Mouse (Mus musculus) left cerebral cortex, adult 11 months (tissue): ENCODE data around the gene Rcl1.

Experiments used
- DNase-seq: peaks from one replicate; pipeline ENCODE4 v3.0.0; 2022; ENCODE audit warnings: low spot score

Gene Rcl1

DNA sequence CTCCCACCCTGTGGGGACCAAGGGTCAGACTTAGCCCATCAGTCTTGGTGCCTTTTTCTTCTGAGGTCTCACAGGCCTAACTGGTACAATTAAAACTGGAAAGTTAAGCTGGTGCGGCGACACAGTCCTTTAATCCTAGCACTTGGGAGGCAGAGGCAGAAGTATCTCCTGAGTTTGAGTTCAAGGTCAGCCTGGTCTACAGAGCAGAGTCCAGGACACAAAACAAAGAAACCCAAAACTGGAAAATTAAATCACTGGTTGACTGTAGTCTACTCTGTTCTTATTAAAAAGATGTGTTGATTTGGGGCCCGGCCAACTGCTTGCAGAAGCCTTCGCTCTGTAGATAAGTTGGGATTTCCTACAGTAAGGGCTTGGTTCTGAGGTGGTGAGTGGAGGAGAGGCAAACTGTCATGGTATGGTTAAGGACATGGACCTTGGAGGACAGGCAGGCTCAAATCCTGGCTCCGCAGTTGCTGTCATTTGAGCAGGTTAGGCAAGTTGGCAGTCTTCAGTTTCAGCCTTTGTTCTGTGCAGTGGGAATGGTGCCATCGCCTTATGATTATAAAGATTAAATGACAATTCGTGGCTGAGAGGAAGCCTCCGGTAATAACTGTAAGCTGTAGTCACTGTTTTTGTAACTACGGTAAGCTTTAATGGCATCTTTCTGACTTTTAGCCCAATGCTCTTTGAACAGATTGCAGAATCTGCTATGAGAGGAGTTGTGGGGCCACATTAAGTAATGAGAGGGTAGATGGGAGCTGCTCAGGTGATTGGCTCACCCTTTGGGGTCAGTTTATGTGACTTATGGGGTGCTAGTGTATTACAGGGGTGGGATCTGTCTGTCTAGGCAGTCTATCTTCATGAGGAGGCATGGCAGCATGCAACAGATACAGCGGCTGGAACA lies 12.8 kb downstream of the Rcl1 start:
- no peak for DNase-seq

DNA sequence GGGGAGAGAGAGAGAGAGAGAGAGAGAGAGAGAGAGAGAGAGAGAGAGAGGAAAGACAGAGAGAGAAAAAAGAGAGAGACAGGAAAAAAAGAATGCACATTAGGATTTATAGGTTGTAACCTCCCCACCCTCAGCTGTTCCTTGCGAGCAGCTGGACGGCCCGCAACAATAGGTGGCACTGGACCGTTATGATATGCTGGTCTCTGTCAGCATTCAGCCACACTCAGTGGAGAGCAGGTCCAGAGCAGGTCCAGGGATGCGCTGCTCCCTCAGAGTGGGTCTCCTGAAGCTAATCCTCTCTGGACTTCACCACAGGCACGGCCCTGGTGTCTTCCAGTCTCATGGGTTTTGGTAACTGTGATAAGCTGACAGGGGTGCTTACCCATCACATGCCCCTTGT lies 15.6 kb downstream of the Rcl1 start:
- no peak for DNase-seq

DNA sequence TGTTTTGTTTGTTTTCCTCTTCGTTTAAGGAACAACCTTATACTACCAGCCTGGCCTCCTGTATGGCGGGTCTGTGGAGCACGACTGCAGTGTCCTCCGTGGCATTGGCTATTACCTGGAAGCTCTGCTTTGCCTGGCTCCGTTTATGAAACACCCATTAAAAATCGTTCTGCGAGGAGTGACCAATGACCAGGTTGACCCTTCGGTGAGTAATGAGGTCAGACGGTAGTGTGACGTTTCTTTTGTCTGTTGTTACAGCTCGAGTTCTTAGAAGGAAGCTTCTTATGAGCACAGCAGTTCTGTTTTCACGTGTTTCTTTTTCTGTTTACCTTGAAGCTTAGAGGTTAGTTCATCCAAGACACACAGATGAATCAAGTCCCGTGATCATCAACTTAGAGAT lies 17.0 kb downstream of the Rcl1 start:
- no peak for DNase-seq

DNA sequence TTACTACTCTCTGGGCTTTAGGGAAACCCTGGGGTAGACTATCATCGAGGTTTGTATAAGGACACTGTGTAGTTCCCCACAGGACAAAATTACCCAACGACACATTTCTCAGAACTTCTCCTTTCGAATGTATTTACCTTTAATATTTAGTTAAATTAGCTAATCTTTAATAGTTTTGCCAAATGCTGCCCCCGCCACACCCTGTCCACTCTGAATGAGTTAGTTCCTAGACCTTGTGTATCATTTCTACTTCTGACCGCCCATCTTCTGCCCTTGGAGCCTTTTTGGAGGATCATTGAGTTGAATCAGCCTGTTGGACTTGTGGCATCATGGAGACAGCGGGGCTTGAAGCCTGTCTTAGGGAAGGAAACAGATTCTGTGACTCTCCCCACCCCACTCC lies 19.1 kb downstream of the Rcl1 start:
- DNase-seq: no peak

DNA sequence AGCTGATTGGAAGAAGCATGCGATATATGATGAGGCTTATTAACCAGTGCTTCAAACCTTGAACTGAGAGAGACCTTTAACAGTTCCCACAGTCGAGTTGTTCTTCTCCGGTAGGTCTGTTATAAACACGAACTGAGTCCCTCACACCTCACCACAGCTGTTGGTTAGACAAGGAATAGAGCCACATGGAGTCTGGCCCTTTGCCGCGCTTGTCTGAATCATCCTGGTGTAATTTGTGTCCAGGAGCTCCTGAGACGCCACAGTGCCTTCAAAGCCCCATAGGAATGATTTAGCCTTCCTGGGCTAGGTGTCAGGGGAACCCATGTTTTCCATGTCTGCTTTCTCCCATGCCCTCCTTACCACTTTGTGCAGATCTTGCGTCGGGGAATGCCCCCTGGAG lies 20.2 kb downstream of the Rcl1 start:
- DNase-seq: no peak

DNA sequence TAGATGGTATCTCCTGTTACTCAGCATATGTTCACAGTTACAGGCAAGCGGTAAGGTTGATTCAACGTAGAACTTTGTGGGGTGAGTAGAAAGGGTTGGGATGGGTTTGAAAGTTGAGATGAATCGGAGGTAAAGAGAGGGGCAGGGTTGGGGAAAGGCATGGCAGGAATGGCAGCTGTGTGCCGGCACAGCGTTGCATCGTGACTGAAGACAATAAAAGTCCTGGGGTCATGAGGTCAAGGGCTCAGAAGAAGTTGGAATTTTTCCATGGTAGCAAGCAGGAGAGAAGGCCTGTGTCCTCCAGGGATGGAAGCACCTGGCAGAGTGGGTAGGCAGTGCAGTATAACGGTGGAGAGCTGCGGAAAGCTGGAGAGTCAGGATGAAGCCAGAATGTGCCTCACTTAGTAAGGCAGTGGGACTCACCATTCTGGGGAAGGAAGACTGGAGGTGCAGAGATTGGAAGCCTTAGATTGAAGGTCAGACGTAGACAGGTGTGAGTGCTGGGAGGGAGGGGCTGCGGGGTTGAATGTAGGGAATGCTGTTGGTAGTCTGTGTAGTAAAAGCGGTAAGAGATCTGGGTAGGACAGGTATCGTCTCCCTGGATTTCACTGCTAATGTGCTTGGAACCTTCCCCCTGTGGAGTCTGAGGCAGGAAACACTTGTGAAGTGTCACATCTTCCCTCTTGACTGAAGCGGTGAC lies 23.9 kb downstream of the Rcl1 start:
- DNase-seq: no peak

DNA sequence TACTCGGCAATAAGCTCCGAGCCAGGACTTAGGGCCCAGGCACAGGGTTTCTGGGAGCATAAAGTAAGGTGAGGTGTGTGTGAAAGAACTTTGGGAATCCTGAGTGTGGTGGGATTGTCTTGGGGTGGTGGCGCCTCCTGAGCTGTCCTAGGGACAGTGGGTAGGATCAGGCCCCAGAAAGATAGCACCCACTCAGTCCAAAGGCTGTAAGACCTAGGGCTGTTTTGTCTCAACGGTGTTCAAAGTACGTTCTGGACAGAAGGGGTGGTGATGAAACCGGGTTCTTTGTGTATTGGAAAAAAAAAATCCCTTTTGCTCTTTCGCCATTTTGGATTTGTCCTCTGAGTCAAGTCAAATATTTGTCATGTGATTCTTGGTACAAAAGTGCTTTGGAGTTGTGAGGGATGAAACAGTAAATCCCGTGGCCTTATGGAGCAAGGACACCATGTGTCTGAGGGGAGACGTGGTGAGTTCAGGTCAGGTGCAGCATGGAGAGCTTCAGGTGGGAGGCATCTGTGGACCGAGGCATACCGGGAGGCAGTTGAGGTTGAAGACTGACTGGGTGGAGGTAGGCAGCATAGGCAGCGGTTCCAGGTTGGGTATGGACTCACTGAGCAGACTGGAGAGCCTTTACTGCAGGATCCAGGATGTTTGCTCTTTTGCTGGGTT lies 25.3 kb downstream of the Rcl1 start:
- DNase-seq: no peak

DNA sequence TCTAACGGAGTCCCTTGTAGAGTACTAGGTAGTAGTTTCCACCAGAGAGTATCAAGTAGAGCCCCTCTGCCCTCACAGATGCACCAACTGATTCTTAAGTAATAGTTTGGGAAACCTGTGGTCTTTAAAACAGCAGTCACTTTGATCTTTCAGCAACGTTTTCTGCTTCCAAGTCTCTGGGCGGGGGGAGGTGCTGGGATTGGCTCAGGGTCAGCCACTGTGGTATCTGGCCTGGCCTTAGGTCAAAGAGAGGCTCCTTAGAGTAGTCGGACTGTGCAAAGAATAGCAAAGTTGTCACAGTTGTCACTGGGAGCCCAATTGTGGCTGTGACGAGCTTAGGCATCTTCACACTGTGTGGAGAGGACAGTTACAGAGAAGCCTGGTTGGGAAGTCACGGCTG lies 26.2 kb downstream of the Rcl1 start:
- DNase-seq: no peak

DNA sequence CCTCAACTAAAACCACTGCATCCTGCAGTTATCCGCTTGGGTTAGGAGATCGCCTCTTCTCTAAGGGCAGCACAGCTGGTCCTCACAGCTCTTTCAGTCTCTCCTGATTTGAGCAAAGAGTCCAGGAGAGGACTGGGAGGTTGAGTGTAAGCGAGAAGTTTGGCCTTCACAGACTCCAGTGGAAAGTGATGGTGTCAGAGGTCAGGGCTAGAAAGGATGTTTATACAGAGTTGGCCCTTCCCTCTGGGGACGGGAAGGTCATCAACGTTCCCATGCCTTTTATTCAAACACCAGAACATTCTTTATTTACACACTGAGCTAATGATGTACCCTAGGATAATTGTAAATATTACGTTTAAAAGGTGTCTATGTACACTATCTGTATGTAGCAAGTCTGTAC lies 27.0 kb downstream of the Rcl1 start:
- DNase-seq: no peak

DNA sequence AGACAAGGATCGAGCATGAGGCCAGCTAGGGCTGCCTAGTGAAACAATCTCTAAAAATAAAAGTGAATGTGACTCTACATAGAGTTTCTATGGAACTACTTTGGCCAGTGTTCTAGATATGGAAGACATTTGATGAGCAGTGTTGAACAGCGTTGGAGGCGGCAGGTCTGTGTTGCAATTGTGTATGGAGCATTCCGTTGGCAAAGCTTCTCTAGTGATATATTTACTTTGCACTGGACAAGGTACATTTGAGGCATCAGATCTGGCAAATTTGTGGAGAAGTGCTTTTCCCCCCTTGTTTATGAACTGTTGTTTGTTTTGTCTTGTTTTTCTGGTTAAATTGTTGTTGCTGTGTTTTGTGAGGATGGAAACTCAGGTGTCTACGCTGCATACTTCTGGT lies 28.4 kb downstream of the Rcl1 start:
- DNase-seq: no peak

DNA sequence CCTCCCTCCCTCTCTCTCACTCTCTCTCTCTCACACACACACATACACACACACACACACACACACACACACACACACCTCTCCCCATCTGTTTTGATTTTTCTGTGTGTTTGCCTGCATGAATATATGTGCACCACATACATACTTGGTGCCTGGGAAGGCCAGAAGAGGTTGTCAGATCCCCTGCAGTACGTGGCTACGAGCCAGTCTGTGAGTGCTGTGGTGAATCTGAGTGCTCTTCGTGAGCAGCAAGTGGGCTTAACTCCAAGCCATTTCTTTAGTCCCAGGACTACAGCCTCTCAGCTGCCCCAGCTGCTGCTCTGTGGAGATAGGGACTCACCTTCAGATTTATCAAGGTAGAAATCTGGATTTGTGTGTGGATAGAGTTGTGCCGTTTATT lies 30.0 kb downstream of the Rcl1 start:
- no peak for DNase-seq

DNA sequence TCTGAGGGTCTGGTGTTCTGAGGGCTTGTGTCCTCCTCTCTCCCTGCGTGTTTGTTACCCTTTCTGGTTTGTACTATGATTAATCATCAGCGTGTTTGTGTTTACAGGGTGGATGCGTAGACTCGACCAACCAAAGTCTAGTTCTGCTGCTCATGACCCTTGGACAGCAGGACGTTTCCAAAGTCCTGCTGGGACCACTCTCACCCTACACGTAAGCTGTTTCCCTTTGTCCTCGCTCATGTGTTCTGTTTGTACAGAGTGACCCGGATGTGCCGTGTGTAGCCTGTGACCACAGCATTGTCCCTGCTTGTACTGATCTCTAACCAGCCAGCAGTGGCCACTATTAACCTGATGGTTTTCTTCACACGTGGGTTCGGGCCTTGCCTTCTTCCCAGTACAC lies 33.1 kb downstream of the Rcl1 start:
- no peak for DNase-seq

DNA sequence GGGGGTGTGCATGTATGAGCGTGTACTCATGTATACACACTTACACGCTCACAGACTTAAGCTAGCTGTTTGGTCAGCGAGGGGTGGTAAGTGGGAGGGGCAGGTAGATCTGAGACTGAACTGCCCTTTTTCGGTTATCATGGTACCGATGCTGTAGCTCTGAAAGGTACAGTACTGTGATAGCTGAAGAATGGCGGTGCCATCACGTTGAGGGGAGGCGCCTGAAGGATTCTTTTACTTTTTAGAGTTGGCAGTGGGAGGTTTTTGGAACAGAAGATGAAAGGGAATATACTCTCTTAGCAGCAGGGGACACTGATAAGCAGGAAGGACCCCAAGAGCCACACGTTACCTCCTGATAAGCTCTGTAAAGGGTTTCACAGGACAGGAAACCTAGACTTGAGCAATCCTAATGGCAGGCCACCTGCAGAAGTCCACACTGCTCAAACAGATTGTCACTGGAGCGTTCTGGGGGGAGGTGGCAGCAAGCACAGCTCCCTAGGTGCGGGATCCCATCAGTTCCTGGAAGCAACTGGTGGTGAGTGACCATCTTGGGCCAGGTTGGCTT lies 34.1 kb downstream of the Rcl1 start:
- DNase-seq: no peak

DNA sequence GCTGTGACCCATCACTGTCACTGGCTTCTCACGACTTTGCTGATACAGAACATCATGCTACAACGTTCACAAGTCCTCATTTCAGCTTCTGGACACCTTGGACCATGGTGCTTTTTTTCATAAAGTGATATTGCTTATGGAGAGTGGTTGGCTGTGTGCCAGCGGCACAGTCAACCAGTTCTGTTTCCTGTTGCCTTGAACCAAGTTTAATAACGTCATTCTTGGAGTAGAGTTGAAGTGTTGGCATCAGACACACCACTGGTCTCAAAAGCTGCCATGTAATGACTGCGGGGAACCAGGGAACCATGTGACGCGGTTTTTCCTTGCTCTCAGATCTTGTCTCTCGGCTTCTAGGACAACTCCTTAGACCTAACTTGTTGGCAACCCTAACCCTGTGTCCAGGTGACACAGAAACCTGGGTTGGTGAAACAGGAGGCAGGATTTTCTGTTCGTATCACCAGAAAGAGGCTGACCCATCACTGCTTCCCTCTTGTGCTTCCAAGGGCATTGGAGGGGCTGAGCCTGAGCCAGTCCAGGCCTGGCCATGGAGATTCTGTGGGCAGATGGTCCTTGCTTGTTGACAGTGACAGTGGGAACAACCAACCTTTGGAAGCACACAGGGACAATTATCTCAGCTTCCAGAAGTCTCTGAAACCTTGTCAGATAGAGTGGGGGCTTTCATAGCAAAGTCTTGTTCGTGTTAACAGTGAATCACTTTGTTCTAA lies 37.5 kb downstream of the Rcl1 start:
- no peak for DNase-seq

DNA sequence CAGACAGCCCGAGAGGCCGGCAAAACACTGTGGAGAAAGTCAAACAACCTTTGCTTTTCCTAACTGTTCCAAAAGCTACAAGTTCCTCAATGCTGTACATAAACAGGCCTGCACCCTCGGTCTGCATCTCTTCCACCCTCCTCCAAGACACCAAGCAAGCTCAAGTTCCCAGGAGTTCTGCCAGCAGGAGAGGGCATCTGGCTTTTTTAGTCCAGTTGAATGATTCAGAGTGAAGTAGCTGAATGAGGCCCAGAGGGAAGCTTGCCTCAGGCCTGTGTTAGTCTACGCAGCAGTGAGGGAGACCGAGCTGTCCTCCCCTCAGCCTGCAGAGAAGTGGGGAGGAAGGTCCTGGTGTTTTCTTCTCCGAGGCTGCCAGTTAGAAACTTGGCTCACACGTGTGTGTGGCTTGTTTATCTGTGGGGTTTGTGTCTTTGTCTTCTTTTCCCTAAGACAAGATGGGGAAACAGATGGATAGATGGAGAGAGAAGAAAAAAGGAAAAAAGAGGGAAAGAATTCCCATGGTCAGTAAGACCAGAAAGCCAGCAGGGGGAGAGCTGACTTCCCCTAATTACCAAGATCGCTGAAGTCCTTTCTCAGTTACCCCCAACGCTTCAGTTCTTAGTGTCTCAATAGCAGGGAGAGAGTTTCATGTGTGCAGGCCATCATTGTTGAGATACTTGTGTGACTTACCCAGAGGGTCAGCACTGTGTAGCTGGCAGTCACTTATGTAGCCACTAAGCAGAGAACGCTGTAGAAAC lies 38.7 kb downstream of the Rcl1 start:
- DNase-seq: no peak

DNA sequence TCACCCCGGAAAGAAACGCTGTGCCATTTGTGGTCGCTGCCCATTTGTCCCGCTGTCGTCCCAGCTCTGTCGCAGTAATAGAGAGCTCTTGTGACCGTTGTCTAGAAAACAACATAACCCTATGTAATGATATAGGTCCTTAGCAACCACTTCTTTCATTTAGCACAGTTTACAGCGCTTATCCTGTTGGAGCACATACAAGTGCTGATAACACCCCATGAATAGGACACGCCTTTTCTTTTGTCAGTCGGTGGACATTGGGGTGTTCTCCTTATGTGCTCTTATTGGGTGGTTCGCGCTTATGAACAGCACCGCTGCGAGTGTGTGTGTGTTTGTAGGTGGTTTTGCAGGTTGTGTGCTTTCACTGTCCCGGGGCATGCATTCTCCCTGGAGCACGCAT lies 39.8 kb downstream of the Rcl1 start:
- DNase-seq: no peak

DNA sequence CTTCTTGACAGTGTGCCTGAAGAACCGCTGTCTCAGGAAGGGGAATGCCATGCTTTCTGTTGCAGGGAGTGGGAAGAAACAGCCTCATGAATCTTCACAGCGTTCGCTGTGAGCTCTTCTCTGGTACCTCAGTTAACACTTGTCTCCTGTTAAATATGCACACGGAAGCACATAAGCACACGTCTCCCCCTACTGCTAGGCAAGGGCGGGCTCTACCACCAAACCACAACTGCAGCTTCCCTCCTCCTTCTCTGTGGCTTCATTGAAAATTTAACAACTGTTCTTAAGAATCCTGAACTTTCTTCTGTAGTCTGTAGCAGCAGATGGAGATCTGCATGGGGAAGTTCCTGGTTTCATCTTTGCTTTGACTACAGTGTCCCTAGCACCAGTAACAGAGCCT lies 41.1 kb downstream of the Rcl1 start:
- DNase-seq: no peak

DNA sequence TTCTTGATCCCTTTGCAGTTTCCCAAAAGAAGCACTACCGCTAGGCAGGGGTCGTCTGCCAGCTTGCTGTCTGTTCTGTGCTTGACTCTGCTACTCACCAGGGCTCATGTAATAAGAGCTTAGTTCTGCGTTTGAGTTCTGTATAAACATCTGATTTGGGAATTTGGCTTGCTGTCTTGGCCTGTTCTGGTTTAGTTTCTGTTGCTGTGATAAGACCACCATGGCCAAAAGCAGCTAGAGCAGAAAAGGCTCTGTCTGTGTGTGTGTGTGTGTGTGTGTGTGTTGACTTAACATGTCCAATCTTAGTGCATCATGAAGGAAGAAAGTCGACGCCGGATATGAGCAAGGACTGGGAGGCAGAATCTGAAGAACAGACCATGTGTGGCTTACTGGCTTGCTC lies 44.2 kb downstream of the Rcl1 start:
- DNase-seq: no peak

DNA sequence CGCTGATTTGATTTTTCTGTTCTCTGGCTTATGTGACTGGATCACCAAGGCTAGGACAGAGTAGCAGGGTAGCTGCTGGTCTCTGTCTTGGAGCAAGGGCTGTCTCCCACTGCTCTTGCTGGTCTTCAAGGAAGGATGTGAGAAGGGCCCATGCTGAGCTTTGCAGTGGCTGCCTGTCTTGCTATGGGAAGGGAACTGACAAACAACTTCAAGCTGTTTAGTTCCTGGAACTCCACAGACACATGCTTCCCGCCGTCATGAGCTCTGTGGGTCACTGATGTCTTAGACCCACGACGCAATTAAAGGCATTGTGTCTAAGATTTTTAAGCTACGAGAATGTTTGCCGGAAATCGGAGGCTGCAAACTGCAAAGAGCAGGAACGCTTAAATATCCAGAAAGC lies 45.6 kb downstream of the Rcl1 start:
- DNase-seq: no peak

DNA sequence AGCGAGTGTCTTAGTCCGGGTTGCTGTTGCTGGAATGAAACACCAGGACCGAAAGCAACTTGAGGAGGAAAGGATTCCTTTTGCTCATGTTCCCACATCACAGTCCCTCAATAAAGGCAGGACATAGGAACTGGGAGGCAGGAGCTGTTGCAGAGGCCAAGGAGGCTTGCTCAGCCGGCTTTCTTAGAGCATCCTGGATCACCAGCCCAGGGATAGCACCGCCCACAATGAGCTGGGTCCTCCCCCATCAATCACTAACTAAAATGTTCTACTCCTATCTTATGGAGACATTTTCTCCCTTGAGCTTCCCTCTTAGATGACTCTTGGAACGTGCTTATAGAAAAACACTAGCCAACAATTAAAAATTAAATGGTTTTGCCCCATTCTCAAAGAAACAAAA lies 48.4 kb downstream of the Rcl1 start:
- DNase-seq: no peak

DNA sequence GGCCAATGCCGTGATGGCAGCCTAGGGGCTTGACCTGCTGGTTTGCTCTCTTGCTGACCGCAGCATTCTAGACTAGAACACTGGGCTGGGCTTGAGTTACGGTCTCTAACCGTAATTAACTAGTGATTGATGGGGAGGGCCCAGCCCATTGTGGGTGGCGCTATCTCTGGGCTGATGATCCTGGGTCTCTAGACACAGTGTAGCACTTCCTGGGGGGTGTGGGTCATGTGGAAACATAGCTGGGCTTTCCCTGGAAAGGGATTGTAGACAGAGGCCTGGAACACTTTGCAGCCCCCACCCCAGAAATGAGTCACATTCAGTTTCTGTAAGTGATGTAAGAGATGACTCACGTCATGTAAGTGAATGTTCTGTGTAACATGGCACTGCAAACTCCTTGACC lies 48.9 kb downstream of the Rcl1 start:
- DNase-seq: no peak
